Mouse (Mus musculus): ENCODE measurements around the gene Rfng. TPM values are rescaled to one million over a fixed set of nuclear protein-coding genes. Genes with fewer than 3 reads are reported as not detected.
"Not testable (repeated sequence)": the region's sequence is repeated elsewhere in the genome, so short reads cannot be mapped to it uniquely, and the experiment has no call there.

The Rfng gene
- total RNA-seq, 2 experiments from 2014 or later, result 9.9 to 10.0 TPM

DNA sequence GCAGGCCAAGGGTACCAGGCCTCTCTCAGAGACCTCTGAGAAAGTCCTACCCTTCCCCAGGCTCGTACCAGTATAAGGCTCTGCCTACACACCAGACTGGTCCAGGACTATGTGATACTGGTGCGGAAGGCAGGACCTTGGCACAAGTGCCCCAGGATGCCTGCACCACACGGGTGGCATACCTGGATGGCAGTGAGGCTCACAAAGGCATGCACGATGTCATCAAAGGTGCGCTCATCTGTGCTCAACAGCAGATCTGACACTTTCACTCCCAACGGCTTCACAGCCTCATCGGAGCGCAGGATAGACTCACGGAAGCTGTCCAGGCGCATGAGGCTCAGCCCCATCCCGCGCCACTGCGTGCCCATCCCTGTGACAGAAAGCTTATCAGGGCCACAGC is 34.2 kb upstream of the Rfng start:
- no peak for DNase-seq
- intact Hi-C loops (cut with DNase I), result no loop called here

DNA sequence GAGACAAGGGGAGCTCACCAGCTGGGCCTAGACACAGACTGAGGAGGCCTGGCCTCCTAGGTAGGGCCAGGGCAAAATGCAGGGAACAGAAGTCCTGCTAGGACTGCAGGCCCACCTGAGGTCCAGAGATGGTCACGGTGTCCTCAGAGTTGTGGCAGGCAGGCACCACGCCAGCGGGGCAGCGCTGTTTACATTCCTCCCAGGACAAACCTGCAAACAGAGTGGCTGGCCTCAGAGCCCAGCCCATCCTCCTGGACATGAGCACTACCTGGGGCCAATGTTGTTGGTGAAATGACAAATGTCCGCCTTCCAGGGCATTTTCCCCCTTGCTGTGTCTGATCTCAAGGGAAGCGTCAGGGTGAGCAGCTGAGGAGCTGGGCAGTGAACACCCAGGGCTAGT is 33.4 kb upstream of the Rfng start:
- DNase-seq, result no peak
- intact Hi-C loops (cut with DNase I), result no loop called here

DNA sequence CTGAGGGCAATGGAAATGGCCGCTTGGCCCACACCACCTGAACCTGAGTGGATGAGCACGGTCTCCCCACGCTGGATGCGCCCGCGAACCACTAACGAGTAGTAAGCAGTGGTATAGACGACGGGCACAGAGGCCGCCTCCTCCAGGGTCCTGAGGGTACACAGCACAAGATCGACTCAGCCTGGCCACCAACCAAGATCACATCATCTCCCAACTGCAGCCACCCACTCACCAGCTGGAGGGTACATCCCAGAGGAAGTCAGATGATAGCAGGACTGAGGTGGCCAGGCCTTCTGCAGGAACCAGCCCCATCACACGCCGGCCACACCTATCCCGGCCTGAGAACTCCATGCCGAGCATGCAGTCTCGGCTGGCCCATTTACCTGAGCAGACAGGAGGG is 28.1 kb upstream of the Rfng start:
- intact Hi-C loops (cut with DNase I), result no loop called here

DNA sequence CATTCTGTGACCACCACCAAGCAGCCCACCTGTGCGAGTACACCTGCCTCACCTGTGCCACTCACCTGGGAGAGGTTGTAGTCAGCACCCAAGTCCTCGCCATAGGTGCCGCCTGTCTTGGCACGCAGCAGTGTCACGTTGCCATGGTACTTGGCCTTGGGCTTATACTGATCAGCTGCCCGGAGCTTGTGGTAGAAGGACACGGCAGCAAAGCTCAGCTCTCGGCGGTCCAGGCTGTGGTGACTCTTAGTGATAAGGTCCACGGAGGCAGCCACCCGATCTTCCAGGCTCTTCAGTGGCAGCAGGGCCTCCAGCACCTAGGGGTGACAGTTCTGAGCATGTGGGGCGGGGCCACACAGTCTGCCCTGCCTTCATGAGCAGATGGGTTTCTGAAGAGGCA is 24.0 kb upstream of the Rfng start:
- no peak for DNase-seq
- intact Hi-C loops (cut with DNase I), result loop anchor here (5.0 kb wide), 1 partner anchor 69 kb away; no protein-coding TSS in a partner anchor

More for the DNA sequence above, 28.1 kb upstream of the Rfng start:
- DNase-seq, result no peak

DNA sequence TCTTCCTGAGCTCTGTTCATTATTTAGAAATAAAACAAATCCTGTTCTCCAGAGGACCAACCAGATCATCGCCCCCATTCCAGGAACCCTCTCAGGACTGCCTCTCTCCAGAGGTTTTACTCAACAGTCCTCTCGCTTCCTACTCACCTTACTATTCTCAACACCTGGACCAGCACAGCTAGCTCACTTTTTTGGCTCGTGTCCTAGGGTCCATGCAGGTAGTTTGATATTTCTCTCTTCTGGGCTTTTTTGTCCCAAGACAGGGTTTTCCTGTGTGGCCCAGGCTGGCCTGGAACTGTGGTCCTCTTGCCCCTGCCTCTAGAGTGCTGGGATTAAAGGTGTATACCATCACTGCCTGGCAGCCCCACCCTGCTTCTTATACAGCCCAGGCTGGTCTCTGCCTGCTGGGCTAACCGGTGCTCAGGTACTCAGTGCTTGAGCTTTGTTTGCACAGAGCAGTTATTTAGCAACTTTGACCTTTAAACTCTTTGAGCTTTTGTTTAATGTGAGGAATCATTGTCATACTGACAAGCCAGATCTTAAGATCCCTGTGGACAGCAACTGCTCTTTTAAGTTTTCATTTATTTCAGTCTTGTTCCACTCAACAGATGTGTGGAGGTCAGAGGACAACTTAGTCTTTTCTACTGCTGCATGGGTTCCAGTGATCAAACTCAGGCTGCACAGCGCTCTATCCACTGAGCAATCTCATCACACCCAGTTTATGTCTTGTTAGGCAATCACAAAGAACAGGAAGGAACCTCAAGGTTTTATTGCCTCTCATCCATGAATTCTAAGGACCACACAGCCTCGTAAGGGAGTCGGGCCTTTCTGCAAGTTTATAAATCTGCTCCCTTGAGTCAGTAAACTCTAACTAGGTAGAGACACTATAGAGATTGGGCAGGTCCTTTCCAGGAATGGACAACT is 21.6 kb upstream of the Rfng start:
- intact Hi-C loops (cut with DNase I), result loop anchor here (5.0 kb wide), 1 partner anchor 72 kb away; no protein-coding TSS in a partner anchor
- no peak for DNase-seq

DNA sequence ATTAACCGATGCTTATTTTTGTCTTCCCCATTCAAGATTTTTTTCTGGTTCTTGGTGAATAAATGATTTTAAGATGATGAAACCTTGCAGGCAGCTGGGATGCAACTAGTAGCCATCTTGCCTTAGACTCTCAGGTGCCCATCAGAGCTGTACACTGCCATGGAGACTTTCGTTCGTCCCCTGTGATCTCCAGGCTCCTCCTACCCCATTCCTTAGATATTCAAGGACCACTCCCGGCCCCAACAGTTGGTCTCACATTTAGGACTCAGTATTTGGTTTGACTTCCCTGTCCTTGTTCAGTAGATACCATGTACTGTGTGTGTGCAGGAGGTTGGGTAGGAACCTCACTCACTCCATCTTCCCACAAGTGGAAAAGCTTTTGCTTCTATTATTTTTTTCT is 20.8 kb upstream of the Rfng start:
- DNase-seq, result no peak
- intact Hi-C loops (cut with DNase I), result loop anchor here (5.0 kb wide), 1 partner anchor 73 kb away; no protein-coding TSS in a partner anchor

DNA sequence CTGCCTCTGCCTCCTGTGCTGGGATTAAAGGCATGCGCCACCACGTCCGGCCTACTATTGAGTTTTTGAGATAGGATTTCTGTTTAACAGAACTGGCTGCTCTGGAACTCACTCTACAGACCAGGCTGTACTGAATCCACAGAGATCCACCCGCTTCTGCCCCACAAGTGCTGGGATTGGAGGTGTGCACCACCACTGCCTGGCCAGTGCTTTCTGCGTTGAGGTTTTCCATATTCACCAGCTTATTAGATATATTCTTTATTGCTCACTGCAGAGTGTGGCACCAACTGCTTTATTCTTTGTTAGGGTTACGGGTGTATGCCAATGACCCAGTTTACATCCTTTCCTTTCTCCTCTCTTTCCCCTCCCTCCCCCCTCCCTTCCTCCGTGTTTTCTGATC is 20.3 kb upstream of the Rfng start:
- intact Hi-C loops (cut with DNase I), result no loop called here
- no peak for DNase-seq

DNA sequence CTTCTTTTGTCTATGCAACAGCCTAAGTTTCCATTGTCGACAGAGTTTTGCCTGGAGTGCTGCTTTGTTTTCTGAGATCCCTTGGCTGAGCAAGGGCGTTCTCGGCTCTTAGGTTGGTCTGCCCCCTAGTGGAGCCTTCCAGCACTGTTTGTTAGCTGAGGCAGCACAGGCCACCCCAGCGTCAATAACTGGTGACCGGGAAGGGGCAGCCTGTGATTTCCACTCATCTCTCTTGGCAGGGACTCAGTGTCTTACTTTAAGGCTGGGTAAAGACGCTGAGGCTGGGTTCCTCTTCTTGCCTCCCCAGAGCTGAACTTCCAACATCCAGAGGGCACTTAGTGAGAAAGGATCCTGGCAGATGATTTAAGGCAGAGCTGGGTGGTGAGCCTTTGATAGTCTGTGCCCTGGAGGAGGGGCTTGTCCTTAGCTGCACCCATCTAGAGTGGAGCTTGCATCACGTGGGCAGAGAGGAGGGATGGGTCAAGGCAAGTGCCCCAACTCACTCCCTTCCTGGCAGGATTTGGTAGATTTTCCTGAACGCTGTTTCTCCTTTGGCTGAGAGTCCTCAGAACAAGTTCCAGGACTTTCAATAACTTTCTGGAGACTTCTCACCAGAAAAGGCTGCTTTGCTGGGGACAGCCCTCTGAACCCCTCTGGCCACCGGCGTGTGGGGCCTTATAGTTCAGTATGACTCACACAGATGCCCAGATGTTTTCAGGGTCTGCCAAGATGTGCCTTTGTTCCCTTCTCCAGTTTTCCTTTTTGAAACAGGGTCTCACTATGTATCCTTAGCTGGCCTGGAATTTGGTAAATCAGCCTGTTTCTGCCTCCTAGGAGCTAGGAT is 16.3 kb upstream of the Rfng start:
- intact Hi-C loops (cut with DNase I), result no loop called here
- peak; percentile 89 for DNase-seq

DNA sequence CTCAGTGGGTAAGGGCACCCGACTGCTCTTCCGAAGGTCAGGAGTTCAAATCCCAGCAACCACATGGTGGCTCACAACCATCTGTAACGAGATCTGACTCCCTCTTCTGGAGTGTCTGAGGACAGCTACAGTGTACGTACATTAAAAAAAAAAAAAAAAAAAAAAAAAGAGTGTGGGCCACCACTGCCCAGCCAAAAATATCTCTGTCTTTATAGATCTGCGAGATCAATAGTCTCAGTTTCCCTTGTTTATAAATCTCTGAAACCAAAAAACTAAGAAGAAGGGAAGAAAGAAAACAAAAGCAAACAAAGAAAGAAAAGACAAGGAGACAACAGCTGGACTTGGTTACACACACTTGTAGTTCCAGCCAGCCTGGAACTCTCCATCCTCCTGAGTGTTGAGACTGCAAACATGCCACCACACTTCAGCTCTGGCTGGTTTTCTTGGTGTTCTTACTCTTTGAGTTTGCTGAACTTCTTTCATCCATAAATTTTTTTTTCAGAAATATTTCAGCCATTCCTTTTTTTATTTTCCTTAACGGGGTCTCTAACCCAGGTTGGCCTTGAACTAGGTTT is 15.4 kb upstream of the Rfng start:
- DNase-seq, result no peak
- intact Hi-C loops (cut with DNase I), result no loop called here

DNA sequence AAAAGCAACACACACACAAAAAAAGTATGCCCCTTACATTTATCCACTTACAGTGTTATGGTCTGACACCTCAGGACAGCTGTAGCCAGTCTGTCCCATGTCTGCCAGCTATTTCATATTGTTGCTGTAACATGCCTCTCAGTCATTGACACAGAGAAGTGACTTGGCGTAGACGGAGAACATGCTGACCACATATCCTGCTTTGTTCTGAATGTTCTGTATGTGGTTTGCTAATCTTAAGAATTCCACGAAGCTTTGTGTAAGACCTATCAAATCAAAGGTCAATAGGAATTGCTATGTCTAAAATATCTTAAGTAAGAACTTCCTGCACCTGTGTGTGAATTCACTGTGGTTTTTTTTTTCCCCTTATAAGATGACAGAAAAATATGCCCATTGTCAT is 14.2 kb upstream of the Rfng start:
- no peak for DNase-seq
- intact Hi-C loops (cut with DNase I), result no loop called here

DNA sequence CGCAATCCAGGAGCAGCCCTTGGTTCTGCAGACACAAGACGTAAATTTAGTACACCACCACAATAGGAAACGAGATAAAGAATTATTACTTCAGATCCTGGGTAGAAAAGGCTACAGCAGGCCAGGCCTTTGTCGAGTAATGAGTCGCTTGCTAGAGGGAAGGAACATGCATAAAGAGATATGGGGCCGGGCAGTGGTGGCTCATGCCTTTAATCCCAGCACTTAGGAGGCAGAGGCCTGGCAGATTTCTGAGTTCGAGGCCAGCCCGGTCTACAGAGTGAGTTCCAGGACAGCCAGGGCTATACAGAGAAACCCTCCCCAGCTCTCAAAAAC is 12.6 kb upstream of the Rfng start:
- intact Hi-C loops (cut with DNase I), result no loop called here
- no peak for DNase-seq

DNA sequence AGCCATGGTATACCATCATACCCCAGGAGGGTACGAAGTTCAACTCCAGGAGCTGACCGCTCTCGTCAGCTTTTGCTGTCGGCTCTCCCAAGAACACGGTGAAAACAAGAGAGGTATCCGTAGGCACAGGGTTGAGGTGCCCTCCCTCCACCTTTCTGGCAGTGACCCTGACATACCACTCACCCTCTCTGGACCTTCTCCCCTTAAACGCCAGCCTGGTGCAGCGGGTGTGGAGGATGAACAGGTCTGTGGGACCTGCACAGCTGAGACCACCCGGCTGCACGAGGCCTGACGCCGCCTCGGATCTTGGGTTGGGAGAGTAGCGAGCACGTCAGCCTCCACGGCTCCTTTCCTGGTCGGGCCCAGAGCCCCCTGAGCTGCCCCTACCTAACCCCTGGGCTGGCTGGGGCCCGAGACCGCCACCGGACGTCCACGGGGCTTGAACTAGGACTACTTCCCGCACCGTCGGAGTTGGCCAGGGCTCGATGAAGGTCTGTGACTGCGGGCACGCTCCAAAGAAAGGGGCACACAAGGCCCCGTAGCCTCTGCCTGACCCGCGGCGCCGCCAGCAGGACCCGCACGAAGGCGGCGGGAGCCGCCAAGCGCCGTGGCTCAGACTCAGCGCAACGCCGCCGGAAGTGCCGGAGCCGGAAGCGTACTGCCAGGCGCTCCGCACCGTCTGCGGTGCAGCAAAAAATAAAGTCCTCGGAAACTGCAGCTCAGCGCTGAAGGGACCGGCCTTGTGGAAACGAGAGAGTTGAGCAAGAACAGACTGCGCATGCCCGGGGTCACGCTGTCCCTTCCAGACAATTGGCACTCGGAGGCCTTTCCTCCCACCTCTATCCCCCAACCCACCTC is 12.0 kb upstream of the Rfng start, which contains the start of gene Dus1l:
Gene Dus1l, minus strand, starts transcription at position 648 of the 858 bp plus-strand sequence.
- intact Hi-C loops (cut with DNase I), result no loop called here
- peak; percentile 96 to 98 for DNase-seq

DNA sequence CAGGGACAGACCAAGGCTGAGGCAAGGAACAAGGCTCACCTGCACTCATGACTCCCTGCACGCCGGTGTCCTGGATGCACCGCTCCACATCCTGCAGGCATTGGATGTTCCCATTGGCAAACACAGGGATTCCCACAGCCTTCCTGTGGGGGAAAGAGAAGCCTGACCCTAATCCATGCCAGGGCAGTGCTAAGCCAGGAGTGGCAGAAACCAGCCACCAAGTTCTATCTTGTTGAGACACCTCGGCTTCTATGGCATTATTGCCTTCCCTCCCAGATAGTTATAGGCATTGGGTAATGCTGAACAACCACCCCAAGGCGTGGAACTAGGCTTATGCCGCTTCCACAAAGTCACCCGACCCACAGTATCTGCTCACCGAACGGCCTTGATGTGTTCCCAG is 8.6 kb upstream of the Rfng start:
- DNase-seq, result no peak
- intact Hi-C loops (cut with DNase I), result no loop called here

DNA sequence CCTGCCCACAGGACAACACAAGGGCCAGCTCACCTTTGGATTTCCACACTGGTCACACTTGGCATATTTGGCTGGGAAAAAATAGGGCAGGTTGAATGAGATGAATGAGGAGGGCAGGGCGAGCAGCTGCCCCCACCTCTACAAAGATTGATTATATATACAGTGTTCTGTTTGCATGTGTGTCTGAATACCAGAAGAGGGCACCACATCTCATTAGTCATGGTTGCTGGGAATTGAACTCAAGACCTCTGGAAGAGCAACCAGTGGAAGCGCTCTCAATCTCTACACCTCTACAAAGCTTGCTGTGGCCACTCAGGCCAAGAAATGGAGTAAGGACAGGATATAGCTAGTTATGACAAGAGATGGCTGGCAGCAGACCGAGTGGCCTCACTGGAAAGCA is 5.8 kb upstream of the Rfng start:
- intact Hi-C loops (cut with DNase I), result loop anchor here (10.0 kb wide), 1 partner anchor 295 kb away; the partner anchor contains the start of gene Slc25a10
- no peak for DNase-seq

DNA sequence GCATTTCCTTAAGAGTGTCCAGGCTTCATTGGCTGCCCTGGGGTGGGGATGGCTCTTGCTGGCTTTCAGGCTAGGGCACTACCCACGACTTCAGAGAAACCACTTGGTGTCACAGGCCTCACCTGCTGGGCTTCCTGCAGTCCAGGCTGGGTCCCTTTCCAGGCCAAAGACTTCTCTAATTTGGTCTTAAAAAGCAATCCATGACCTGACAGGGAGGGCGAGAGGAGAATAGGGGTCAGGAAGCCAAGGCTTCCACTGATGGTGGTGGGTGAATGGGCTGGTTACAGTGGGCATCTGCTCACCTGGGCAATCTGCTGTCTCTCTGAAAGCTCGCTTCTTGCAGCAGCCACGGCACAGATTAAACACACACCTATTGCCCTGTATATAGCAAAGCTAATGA is 5.3 kb upstream of the Rfng start:
- DNase-seq, result no peak
- intact Hi-C loops (cut with DNase I), result loop anchor here (10.0 kb wide), 1 partner anchor 295 kb away; the partner anchor contains the start of gene Slc25a10

DNA sequence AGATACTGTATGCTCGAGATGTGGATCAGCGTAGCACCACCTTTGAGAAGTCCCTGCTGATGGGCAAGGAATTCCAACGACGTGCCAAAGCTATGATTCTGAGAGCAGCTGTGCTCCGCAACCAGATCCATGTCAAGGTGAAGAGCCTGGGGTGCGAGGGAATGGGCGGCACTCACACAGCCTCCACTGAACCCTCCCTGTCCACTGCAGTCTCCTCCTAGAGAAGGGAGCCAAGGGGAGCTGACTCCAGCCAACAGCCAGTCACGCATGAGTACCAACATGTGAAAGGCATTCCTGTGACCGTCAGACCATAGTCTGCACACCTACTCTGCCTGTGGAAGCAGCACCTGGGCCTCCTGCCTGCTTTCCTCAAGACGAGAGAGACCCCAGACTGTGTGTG is 4.5 kb upstream of the Rfng start:
- intact Hi-C loops (cut with DNase I), result loop anchor here (10.0 kb wide), 1 partner anchor 294 kb away; the partner anchor contains the start of gene Slc25a10
- DNase-seq, result not testable (repeated sequence)

DNA sequence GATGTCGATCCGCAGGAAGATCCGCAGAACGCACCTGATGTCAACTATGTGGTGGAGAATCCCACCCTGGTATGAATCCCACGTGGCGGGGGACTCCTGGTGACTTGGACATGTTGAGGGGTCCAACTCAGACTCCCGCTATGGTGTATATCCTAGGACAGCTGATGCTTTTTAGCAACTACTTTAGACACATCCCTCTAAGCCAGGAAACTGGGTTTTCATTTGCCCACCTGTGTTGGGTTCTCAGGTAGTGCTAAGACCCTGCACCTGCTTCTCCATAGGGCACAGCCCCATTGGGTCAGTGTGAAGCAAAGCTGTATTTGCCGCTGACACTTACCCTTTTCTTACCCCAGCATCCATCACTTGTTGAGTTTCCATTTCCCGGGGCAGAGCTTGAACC is 1.1 kb upstream of the Rfng start:
- intact Hi-C loops (cut with DNase I), result loop anchor here (10.0 kb wide), 1 partner anchor 290 kb away; the partner anchor contains the start of gene Slc25a10
- no peak for DNase-seq

DNA sequence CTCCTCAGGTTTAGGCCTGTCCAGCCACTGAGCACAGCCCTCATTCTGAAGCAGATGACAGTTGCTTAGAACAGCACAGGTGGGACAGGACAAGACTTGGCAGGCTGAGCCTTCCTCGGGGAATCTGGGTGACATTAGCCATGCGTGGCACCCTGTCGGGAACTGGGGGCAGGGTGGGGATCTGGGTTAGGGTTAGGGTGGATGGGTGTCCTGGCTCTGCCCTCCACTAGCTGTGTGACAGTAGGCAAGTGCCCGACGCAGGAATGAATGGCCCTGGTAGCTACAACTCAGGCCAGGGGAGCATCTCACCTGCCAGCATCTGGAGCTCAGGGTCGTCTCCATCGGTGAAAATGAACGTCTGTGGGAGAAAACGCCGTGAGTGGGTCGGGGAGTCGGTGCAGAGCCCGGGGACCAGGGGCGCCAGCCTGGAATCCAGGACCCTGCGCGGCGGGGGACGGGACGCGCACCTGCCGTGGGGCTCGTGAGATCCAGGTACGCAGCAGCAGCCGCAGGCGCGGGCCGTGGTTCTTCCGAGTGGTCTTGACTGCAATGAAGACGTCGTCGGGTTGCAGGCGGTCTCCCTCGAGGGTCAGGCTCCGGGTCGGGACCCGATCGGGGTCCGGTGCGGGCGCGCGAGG is 462 bp downstream of the Rfng start:
- intact Hi-C loops (cut with DNase I), result loop anchor here (10.0 kb wide), 1 partner anchor 289 kb away; the partner anchor contains the start of gene Slc25a10
- DNase-seq, result no peak

DNA sequence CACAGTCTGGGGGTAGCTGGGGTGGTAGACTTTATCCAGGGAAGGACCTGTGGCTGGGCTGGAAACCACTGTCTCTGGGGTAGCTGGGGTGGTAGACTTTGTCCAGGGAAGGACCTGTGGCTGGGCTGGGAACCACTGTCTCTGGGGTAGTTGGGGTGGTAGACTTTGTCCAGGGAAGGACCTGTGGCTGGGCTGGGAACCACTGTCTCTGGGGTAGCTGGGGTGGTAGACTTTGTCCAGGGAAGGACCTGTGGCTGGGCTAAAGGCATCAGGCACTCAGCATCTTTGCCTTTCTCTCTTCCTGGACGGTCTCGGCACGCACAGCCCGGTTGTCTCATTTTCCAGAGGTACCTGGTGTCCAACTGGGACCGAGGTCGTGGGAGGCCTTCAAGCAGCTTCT is 2.6 kb downstream of the Rfng start:
- DNase-seq, result not testable (repeated sequence)
- intact Hi-C loops (cut with DNase I), result loop anchor here (10.0 kb wide), 1 partner anchor 287 kb away; the partner anchor contains the start of gene Slc25a10

Data from gastrocnemius, postnatal 36 days (tissue).